Mouse (Mus musculus): Measurements from ENCODE around the gene Cmss1. TPM values are rescaled to one million over a fixed set of nuclear protein-coding genes. Genes with fewer than 3 reads are reported as not detected.

Cmss1 gene
- total and polyA plus RNA-seq, 2 experiments from 2014 or later: 14.7 to 43.4 TPM

DNA sequence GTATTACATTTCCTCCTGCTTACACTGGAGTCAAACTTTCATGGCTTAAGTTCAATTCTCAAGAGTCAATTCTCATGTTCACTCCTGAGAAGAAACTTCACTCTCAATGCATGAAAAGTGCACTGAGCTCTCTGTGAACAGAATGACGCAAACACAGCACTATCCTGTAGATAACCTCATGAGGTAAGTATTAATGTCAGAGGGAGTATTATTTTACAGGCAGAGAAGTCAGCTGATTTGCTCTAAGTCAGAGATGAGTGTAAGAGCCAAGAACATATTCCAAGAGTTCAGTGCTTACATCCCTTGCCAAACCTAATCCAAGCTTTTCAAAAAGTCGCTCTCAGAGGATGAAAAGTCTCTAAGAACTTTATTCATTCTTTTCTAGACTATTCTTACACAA is 128.2 kb downstream of the Cmss1 start:
- no peaks in the 10 kb centered on the region for H3K27me3 ChIP-seq (ENCODE audit: insufficient read depth, low read length)
- ATAC-seq (ENCODE audit: low FRiP score): no peak

DNA sequence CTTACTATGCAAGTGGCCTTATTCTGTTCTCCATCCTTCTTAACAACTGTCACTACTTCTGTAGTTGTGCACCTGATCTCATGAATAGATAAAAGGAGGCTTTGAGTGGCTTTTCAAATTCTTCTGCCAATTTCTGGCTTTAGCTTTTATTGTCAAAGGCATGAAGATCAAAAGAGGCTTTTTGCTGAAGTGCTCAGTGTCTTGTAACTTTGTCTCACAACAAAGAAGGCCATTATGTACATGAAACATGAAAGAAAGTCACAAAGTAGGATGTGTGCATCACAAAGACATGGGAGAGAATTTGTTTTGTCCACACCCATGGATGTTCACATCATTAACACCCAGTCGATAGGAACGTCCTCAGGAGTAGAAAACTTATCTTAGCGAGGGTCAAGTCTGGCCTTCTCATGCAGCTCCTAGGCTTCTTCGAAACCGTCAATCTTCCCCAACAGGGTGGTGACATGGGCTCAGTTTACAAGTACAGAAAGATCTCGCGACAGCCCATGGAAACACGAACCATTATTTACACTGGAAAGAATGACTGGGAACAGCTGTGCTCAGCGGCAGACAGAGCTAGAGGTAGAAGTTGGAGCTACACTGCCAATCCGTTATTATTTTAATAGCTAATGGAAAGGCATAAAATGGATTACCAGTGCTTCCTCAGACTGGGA is 133.1 kb downstream of the Cmss1 start:
- Histone ChIP-seq H3K4me3 (ENCODE audit: low read depth, low read length) (no peak overlapping the region), H3K9ac (replicated peaks; ENCODE audit: low read length, poor library complexity, severe bottlenecking) (no peak overlapping the region), H3K36me3 (ENCODE audit: insufficient read depth, low read length) (no peaks in the 10 kb centered on the region), H3K4me1 (ENCODE audit: insufficient read depth, low read length) (no peaks in the 10 kb centered on the region), H3K9me3 (ENCODE audit: low read length) (no peaks in the 10 kb centered on the region), H3K27me3 (ENCODE audit: insufficient read depth, low read length) (no peaks in the 10 kb centered on the region), H3K4me2 (ENCODE audit: low read depth, low read length, poor library complexity, severe bottlenecking) (no peak overlapping the region), H3K27ac (ENCODE audit: low read depth, low read length) (no peak overlapping the region)
- ATAC-seq (ENCODE audit: low FRiP score) (no peak), DNase-seq (ENCODE audit: low spot score) (no peak)
- WGBS: 49% methylated on average over 10 of the region's 10 CpGs
- TF ChIP-seq CTCF (IDR thresholded peaks at IDR 0.05): no peak

More for the DNA sequence above, 128.2 kb downstream of the Cmss1 start:
- no peak for TF ChIP-seq CTCF (IDR thresholded peaks at IDR 0.05)
- Histone ChIP-seq H3K4me3 (ENCODE audit: low read depth, low read length) (no peak overlapping the region), H3K36me3 (ENCODE audit: insufficient read depth, low read length) (no peaks in the 10 kb centered on the region), H3K4me1 (ENCODE audit: insufficient read depth, low read length) (no peaks in the 10 kb centered on the region), H3K27ac (ENCODE audit: low read depth, low read length) (no peak overlapping the region), H3K4me2 (ENCODE audit: low read depth, low read length, poor library complexity, severe bottlenecking) (no peak overlapping the region), H3K9me3 (ENCODE audit: low read length) (no peaks in the 10 kb centered on the region), H3K9ac (replicated peaks; ENCODE audit: low read length, poor library complexity, severe bottlenecking) (no peak overlapping the region)
- no peak for DNase-seq (ENCODE audit: low spot score)
- 88% methylated on average over 2 of the region's 2 CpGs for WGBS

DNA sequence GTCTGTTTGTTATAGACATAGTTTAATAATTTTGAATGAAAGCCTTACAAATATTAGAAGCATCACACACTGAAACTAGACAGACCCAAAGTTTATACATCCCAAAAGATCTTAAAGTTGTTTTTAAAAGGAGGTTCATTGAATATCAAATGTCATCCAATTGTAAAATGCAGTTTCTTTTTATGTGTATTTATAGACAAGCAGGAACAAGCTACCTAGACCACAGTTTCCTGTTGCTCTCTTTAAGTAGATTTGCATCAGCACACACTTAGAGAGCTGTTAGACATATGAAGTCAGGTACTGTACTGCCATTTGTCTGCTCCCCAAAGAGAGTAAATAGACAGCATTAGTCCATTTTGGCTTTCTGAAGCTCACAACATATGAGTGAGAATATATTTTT is 135.6 kb downstream of the Cmss1 start:
- H3K9ac ChIP-seq (replicated peaks; ENCODE audit: low read length, poor library complexity, severe bottlenecking): no peak overlapping the region

DNA sequence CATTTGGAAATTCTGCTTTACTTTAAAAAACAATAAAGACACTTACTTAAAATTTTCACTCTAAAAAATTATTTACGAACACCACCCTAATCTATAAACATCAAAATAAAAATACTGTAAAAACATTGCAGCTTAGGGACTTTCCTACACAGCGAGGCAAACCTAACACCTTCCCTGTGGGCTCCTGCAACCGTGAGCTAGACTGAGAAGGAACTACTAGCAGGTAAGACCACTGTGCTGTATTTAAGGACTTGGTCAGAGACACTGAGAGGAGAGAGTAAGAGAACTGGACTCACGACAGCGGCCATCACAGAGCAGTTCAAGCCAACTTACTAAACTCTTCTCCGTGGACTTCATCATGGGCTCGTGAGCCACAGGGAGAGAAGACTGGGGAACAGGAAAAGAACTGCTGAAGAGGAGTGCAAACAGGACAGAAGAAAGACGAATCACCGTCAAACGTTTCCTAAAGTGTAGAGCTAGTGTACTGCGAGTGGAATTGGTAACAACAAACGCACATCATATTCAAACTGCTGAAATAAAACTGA is 136.3 kb downstream of the Cmss1 start:
- H3K4me1 ChIP-seq (ENCODE audit: insufficient read depth, low read length): no peaks in the 10 kb centered on the region
- H3K9ac ChIP-seq (replicated peaks; ENCODE audit: low read length, poor library complexity, severe bottlenecking): no peak overlapping the region
- TF ChIP-seq CTCF (IDR thresholded peaks at IDR 0.05): no peak
- H3K9me3 ChIP-seq (ENCODE audit: low read length): no peaks in the 10 kb centered on the region
- no peaks in the 10 kb centered on the region for H3K36me3 ChIP-seq (ENCODE audit: insufficient read depth, low read length)
- no peak overlapping the region for H3K4me2 ChIP-seq (ENCODE audit: low read depth, low read length, poor library complexity, severe bottlenecking)
- 95% methylated on average over 12 of the region's 12 CpGs for WGBS
- no peak overlapping the region for H3K4me3 ChIP-seq (ENCODE audit: low read depth, low read length)
- H3K27me3 ChIP-seq (ENCODE audit: insufficient read depth, low read length): no peaks in the 10 kb centered on the region
- DNase-seq (ENCODE audit: low spot score) (no peak), ATAC-seq (ENCODE audit: low FRiP score) (no peak)
- no peak overlapping the region for H3K27ac ChIP-seq (ENCODE audit: low read depth, low read length)

More for the DNA sequence above, 135.6 kb downstream of the Cmss1 start:
- Histone ChIP-seq H3K27me3 (ENCODE audit: insufficient read depth, low read length) (no peaks in the 10 kb centered on the region), H3K4me2 (ENCODE audit: low read depth, low read length, poor library complexity, severe bottlenecking) (no peak overlapping the region), H3K36me3 (ENCODE audit: insufficient read depth, low read length) (no peaks in the 10 kb centered on the region), H3K4me1 (ENCODE audit: insufficient read depth, low read length) (no peaks in the 10 kb centered on the region), H3K9me3 (ENCODE audit: low read length) (no peaks in the 10 kb centered on the region), H3K4me3 (ENCODE audit: low read depth, low read length) (no peak overlapping the region), H3K27ac (ENCODE audit: low read depth, low read length) (no peak overlapping the region)
- DNase-seq (ENCODE audit: low spot score) (no peak), ATAC-seq (ENCODE audit: low FRiP score) (no peak)
- no peak for TF ChIP-seq CTCF (IDR thresholded peaks at IDR 0.05)

DNA sequence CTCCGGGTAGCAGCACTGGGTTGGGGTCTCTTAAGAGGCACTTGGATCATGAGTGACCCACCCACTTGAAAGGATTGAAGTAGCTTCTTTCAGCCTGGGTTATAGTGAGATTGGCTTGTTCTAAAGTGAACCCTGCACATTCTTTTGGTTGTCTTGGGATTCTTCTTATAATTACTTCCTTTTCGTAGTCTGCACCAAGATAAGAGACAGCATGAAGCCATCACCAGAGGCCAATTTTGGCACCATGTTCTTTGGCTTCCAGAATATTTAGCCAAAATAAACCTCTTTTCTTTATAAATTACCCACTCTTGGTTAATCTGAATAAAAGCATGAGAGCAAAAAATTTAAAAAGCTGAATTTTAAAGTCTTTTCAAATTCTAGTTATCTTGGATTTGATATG is 136.8 kb downstream of the Cmss1 start:
- no peak overlapping the region for H3K4me3 ChIP-seq (ENCODE audit: low read depth, low read length)
- DNase-seq (ENCODE audit: low spot score) (no peak), ATAC-seq (ENCODE audit: low FRiP score) (no peak)
- 72% methylated on average over 2 of the region's 2 CpGs for WGBS
- no peak overlapping the region for H3K27ac ChIP-seq (ENCODE audit: low read depth, low read length)
- H3K9me3 ChIP-seq (ENCODE audit: low read length): no peaks in the 10 kb centered on the region
- no peak overlapping the region for H3K4me2 ChIP-seq (ENCODE audit: low read depth, low read length, poor library complexity, severe bottlenecking)
- no peaks in the 10 kb centered on the region for H3K27me3 ChIP-seq (ENCODE audit: insufficient read depth, low read length)
- H3K4me1 ChIP-seq (ENCODE audit: insufficient read depth, low read length): no peaks in the 10 kb centered on the region
- no peaks in the 10 kb centered on the region for H3K36me3 ChIP-seq (ENCODE audit: insufficient read depth, low read length)
- no peak overlapping the region for H3K9ac ChIP-seq (replicated peaks; ENCODE audit: low read length, poor library complexity, severe bottlenecking)
- TF ChIP-seq CTCF (IDR thresholded peaks at IDR 0.05): no peak

DNA sequence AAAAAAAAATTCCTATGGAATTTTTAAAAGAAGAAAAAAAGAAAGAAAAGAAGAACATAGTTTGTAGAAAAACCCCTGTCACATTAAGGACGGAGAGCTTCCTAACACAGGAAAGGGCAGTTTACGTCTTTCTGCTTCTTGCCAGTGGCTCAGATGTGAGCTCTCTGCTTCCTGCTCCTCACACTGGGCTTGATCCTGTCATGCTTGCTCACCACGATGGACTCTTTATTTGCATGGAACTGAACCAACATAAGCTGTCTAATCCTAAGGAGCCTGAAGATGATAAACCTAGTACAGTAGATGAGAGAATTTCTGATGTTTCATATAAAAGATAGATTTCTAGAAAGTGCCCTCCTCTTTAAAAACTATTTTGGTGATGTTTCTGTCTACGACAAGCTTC is 137.4 kb downstream of the Cmss1 start:
- no peaks in the 10 kb centered on the region for H3K27me3 ChIP-seq (ENCODE audit: insufficient read depth, low read length)
- no peak overlapping the region for H3K9ac ChIP-seq (replicated peaks; ENCODE audit: low read length, poor library complexity, severe bottlenecking)
- no peak for ATAC-seq (ENCODE audit: low FRiP score)
- H3K4me3 ChIP-seq (ENCODE audit: low read depth, low read length): no peak overlapping the region
- TF ChIP-seq CTCF (IDR thresholded peaks at IDR 0.05): no peak
- 63% methylated on average over 4 of the region's 4 CpGs for WGBS
- no peaks in the 10 kb centered on the region for H3K9me3 ChIP-seq (ENCODE audit: low read length)
- DNase-seq (ENCODE audit: low spot score): no peak
- no peaks in the 10 kb centered on the region for H3K36me3 ChIP-seq (ENCODE audit: insufficient read depth, low read length)
- H3K27ac ChIP-seq (ENCODE audit: low read depth, low read length): no peak overlapping the region
- H3K4me1 ChIP-seq (ENCODE audit: insufficient read depth, low read length): no peaks in the 10 kb centered on the region
- no peak overlapping the region for H3K4me2 ChIP-seq (ENCODE audit: low read depth, low read length, poor library complexity, severe bottlenecking)

Data from midbrain, postnatal 0 days (tissue).